Mouse (Mus musculus) monocyte, adult 2 months (primary cell): ENCODE results near the gene Tmem267.
"Not testable (repeated sequence)": the region's sequence is repeated elsewhere in the genome, so short reads cannot be mapped to it uniquely, and the experiment has no call there.

Source experiments
- DNase-seq, 2 experiments: peaks; one replicate each; pipeline ENCODE4 v3.0.0; 2022; ENCODE audit warnings: low spot score in 2 of 2, low read depth in 1 of 2

Tmem267 gene

GRCm38 (mm10) chr13:119487880-119488580 is at the start of gene Tmem267, which contains the start of gene 3110070M22Rik:
TSS of gene Tmem267 (plus strand) at chr13:119488039.
TSS of gene 3110070M22Rik (minus strand) at chr13:119488383.
- DNase-seq: peak in 1 of 2 experiments; percentile 58

DNA sequence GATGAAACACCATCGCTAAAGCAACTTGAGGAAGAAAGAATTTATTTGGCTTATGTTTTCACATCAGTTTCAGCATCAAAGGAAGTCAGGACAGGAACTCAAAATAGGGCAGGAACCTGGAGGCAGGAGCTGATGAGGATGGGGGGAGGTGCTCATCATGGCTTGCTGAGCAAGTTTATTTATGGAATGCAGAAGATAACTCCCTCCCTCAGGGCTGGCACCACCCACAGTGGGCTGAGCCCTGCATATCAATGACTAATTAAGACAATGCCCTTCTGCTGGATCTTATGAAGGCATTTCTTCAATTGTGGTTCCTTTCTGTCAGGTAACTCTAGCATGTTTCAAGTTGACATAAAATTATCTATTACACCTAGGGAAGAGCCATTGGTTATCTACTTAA is 45.6 kb upstream of the Tmem267 start:
- no peak for DNase-seq

GRCm38 (mm10) chr13:119453563-119453962 is 34.3 kb upstream of the Tmem267 start:
- DNase-seq: no peak

DNA sequence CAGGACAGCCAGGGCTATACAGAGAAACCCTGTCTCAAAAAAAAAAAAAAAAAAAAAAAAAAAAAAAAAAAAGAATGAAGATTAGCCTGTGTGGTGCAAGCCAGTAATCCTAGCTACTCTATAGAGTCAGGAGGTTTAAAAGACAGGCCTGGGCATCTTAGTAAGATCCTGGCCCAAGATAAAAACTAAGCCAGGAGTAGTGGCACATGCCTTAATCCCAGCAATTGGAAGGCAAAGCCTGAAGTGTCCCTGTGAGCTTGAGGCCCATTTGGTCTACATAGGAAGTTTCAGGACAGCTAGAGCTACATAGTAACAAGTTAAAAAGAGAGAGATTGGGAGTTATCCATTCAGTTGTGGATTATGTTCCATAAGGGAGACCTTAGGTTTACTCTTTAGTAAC is 32.8 kb upstream of the Tmem267 start:
- DNase-seq: no peak

DNA sequence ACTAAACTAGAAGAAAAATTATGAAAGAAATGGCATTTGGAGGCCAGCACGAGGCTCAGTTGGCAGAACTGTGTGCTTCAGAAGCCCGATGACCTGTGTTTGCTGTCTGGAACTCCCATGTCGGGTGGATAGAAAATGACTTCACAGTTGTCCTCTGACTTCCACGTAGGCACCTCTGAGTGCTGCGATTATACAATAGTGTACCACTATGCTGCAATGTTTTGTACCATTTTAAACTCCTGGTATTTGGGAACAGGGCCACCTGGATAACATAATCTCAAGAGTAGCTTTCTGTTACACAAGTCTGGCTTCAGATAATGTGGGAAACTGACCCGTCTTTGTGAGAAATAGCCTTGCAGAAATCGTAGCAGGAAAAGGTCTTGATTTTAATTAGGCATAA is 31.5 kb upstream of the Tmem267 start:
- DNase-seq: no peak

DNA sequence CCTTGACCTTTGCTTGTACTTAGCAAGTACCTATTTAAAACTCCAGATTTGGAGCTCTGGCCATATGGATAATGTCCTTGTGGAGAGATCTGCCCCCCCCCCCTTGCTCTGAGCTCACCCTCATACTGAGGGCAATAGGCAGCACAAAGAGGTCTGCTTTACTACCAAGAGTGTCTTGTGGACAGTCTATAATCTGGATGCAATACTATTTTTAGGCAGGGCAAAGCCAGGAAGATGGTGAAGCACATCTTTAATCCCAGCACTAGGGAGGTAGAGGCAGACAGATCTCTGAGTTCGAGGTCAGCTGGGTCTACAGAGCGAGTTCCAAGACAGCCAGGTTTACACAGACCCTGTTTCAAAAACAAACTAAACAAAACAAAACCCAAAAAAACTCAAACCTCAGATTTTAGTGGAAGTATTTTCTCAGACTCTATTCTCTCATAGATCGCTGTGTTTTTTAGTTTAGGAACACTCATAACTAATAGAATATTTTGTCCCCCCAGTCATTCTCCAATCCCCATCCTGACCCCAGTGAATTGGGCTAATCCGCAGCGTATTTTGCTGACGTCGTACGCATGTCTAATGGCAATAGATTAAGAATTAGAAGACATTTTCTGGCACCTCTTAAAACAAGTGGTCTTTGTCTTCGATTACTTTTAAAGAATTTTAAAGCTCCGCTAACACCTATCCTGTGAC is 25.8 kb upstream of the Tmem267 start:
- DNase-seq: no peak

DNA sequence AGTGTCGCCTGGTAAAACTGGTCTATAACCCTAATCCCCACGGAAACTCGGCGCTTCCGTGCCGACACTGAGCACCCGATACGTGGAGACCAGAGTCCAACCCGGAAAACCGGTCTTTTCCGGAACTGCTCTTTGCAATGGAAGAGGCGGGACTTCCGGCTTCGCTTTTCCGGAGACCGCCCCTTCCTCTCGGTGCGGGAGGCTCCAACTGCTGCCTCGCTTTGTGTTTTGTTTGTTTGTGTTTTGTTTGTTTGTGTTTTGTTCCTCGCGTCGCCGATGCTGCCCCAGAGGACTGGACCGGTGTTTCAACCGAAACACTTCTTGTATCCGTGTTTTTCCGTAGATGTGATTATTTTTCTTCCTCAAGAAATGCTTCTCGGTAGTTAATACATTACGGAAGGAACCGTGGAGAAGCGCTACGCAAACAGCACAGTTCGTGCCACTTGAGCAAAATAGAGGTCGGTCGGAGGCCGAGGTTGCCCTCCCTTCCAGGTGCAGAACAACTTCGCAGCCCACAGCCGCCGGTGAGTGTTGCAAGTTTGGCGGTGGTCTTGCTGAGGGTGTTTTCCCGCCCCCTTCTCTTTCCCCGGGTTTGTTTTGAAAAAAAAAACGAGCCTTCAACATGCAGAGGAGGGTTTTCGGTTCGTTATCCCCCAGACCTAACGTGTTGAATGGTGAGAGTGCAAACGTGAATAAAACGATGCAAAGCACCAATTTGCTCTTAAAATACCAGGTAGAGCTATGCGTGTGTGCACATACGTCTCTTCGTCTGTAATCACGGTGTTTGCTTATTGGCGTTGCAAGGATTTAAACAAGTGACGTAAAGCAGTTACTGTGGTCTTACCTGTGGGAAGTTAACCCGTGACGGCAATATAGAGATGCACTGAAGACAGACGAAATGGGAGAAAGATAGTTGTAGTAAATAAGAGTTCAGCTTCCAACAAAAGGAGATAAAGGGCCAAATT is 25.0 kb upstream of the Tmem267 start, which contains the start of gene 4833420G17Rik:
TSS of gene 4833420G17Rik (plus strand) at position 173 of the 965 bp plus-strand sequence.
- peak; percentile 71 to 75 for DNase-seq

DNA sequence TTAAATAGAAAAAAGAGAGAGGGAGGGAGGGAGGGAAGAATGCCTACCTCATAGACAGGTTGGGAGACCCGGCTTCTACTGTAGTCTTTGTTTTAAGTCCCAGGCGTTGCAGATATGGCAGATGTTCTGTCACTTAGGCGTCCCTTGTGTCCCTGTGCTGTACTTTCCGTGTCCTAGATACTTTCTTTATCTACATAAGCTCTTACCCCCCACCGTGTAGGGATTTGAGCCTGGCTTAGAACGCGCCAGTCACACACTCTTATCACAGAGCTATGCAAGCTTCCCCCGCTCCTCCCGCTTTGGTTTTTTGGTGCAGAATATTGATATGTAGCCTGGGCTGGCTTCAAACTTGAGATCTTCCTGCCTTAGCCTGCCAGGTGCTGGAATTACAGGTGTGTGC is 11.2 kb upstream of the Tmem267 start:
- no peak for DNase-seq

DNA sequence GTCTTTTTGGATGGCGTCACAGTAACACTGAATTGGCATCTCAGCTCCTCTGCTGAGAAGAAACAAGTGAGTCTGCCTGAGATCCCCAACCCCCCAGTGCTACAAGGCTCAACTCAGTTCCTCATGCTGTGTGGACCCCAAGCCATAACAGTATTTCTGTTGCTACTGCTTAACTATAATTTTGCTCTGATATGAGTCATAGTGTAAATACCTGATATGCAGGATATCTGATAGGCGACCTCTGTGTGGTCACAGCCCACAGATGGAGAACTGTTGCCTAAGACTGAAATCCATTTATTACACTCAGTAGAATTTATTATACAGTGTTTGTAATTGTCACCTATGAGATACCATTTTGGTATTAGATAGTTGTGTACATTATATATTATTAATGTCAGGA is 10.1 kb upstream of the Tmem267 start:
- DNase-seq: no peak

DNA sequence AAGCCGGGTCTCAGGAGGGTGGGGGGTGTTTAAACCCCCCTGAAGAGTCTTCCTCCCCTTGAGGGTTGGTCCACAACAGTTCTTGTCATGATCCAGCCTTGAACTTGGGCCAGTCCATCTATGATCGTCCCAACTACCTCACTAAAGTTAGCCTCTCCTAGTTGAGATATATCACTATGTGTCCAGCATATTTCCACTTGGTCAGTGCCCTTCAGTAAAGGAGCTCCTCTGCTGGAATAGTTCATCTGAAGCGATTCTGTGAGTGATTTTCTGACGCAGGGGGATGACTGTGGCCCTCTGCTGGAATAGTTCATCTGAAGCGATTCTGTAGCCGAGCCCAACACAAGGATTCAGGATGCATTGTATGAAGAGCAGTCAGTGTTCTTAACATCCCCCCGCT is 485 bp upstream of the Tmem267 start:
- DNase-seq: no peak

GRCm38 (mm10) chr13:119492083-119492482 is 4.2 kb downstream of the Tmem267 start:
- DNase-seq: not testable (repeated sequence)

- DNase-seq: not testable (repeated sequence)
Observed at GRCm38 (mm10) chr13:119494938-119495337, 7.1 kb downstream of the Tmem267 start.

GRCm38 (mm10) chr13:119596321-119597211 is 108.7 kb downstream of the Tmem267 start:
- peak in 1 of 2 experiments; percentile 6 for DNase-seq

DNA sequence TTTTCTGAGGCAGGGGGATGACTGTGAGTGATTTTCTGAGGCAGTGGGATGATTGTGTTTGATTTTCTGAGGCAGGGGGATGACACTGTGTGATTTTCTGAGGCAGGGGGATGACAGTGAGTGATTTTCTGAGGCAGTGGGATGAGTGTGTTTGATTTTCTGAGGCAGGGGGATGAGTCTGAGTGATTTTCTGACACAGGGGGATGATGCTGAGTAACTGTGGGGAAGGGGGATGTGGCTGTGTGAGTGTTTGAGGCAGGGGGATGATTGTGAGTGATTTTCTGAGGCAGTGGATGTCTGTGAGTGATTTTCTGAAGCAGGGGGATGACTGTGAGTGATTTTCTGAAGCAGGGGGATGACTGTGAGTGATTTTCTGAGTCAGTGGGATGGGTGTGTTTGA is 110.6 kb downstream of the Tmem267 start:
- peak in 1 of 2 experiments; percentile 5 for DNase-seq

- peak; percentile 7 to 33 for DNase-seq
Observed at GRCm38 (mm10) chr13:119599066-119599465, 111.2 kb downstream of the Tmem267 start.

DNA sequence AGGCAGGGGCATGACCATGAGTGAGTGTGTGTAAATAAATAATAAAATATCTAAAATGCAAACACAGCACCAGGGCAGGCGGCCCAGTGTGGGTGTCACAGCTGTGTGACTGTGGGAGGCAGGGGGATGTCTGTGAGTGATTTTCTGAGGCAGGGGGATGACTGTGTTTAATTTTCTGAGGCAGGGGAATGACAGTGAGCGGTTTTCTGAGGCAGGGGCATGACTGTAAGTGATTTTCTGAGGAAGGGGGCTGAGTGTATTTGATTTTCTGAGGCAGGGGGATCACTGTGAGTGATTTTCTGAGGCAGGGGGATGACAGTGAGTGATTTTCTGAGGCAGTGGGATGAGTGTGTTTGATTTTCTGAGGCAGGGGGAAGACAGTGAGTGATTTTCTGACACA is 111.7 kb downstream of the Tmem267 start:
- DNase-seq: not testable (repeated sequence)

- DNase-seq: peak; percentile 27 to 32
Observed at GRCm38 (mm10) chr13:119600166-119600565, 112.3 kb downstream of the Tmem267 start.

DNA sequence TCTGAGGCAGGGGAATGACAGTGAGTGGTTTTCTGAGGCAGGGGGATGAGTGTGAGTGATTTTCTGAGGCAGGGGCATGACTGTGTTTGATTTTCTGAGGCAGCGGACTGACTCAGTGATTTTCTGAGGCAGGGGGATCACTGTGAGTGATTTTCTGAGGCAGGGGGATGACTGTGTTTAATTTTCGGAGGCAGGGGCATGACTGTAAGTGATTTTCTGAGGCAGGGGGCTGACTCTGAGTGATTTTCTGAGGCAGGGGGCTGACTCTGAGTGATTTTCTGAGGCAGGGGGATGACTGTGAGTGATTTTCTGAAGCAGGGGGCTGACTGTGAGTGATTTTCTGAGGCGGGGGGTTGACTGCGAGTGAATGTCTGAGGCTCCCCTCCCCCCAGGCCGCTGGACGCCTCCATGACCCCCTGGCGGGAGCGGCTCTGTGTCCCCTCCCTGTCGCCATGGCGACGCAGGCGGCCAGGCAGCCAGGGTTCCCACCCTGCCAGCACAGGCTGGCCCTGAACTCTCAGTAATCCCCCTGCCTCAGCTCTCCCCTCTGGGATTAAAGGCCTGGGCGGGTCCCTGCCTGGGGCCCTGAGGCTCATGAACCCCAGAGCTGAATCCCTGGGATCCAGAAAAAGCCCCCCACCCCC is 115.0 kb downstream of the Tmem267 start:
- peak in 1 of 2 experiments; percentile 13 for DNase-seq

GRCm38 (mm10) chr13:119603890-119604289 is 116.1 kb downstream of the Tmem267 start:
- not testable (repeated sequence) for DNase-seq

- not testable (repeated sequence) for DNase-seq
Observed at GRCm38 (mm10) chr13:119604322-119604721, 116.5 kb downstream of the Tmem267 start.
